Mouse (Mus musculus): Measurements from ENCODE around the gene Gm17359. TPM values are rescaled to one million over a fixed set of nuclear protein-coding genes. Genes with fewer than 3 reads are reported as not detected.

Gm17359 gene
- not detected in 2 replicates for polyA plus RNA-seq (2014; fragmentation: Nextera tagmentation; extraction: Ambion mirVana)

DNA sequence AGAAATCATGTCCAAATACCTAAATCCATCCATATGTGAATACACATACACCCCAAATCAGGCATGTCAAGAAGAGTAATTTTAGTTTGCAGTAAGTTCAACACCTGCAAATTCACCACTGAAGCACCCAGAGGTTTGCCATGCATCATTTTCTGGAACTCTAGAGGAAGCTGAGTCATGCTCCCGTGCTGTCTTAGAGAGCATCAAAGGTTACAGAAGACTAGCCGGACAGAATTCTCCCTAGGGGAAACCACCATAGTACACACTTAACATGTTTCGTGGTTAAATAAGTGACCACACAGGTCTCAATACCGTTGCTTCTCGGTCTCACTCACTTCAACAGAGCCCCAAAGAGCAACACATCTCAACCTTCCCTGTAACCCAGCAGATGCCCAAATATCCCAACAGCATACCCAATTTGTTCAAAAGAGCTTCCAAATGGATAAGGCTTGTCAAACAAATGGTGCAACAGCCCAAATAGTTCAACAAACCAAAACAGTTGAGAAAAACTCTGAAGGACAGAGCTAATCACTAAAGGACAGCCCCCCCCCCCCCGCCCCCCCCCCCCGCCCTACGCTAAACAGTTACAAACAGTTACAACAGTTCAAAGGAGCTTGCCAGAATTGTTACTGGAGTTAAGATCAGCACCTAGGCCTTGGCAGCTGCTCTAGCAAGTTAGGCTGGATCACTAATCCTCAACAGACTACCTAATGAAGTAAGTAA is at the start of gene Gm17359:
TSS of gene Gm17359 (plus strand) at position 618 of the 723 bp plus-strand sequence.
- H3K9ac ChIP-seq (ENCODE audit: low read depth, low read length), result no peak within 1 kb of the TSS
- H3K4me2 ChIP-seq (ENCODE audit: low read depth, low read length), result no peak within 1 kb of the TSS
- no peak within 1 kb of the TSS for H3K4me3 ChIP-seq (ENCODE audit: low read depth, low read length)
- H3K27me3 ChIP-seq (replicated peaks; ENCODE audit: control insufficient read depth, insufficient read depth, low read length), result no peaks in the 10 kb centered on the region
- no peaks in the 10 kb centered on the region for H3K36me3 ChIP-seq (ENCODE audit: control insufficient read depth, insufficient read depth, low read length)
- H3K4me1 ChIP-seq (ENCODE audit: control insufficient read depth, insufficient read depth, low read length), result 0 out of 2 replicates have a peak, but pooled peaks cover 3% of the 10 kb centered on the region
- DNase-seq (ENCODE audit: low spot score), result no peak
- H3K27ac ChIP-seq (replicated peaks; ENCODE audit: low read depth, low read length), result no peak within 1 kb of the TSS
- H3K9me3 ChIP-seq (ENCODE audit: control insufficient read depth, low read length), result no peaks in the 10 kb centered on the region
- no peak for ATAC-seq (ENCODE audit: low read depth)
- WGBS, result 57% methylated on average over 8 of the region's 8 CpGs

DNA sequence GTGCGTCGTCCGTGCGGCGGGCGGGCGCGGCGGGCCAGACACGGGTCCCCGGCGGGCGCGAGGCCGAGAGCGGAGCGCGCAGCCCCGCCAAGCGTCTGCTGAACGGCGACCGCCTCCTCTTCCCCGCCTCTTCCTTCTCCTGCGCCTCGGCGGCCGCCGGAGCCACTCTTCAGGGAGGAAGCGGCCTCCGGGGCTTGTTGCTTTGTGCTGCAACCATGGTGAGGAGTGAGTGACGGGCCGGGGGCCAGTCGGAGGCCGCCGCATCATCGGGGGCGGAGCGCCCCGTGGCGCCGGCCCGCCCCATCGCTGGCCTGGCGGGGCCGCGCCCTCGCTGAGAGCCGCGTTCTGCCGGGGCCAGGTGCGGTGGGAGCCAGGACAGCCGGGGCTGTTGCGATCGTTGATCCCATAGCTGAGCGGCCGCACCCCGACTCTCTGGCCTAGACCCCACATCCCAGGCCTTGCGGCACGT is 49.3 kb upstream of the Gm17359 start:
- H3K9ac ChIP-seq (ENCODE audit: low read depth, low read length), result peak overlapping the region; percentile 97
- DNase-seq (ENCODE audit: low spot score) (peak; percentile 98), ATAC-seq (ENCODE audit: low read depth) (peak; percentile 98)
- H3K27me3 ChIP-seq (replicated peaks; ENCODE audit: control insufficient read depth, insufficient read depth, low read length), result no peaks in the 10 kb centered on the region
- H3K36me3 ChIP-seq (ENCODE audit: control insufficient read depth, insufficient read depth, low read length), result no peaks in the 10 kb centered on the region
- peak overlapping the region; percentile 88 for H3K4me3 ChIP-seq (ENCODE audit: low read depth, low read length)
- H3K9me3 ChIP-seq (ENCODE audit: control insufficient read depth, low read length), result no peaks in the 10 kb centered on the region
- peaks cover 33% of the 10 kb centered on the region for H3K4me1 ChIP-seq (ENCODE audit: control insufficient read depth, insufficient read depth, low read length)
- H3K4me2 ChIP-seq (ENCODE audit: low read depth, low read length), result peak overlapping the region; percentile 84
- WGBS, result 0% methylated on average over 8 of the region's 60 CpGs
- H3K27ac ChIP-seq (replicated peaks; ENCODE audit: low read depth, low read length), result peak overlapping the region; percentile 98

DNA sequence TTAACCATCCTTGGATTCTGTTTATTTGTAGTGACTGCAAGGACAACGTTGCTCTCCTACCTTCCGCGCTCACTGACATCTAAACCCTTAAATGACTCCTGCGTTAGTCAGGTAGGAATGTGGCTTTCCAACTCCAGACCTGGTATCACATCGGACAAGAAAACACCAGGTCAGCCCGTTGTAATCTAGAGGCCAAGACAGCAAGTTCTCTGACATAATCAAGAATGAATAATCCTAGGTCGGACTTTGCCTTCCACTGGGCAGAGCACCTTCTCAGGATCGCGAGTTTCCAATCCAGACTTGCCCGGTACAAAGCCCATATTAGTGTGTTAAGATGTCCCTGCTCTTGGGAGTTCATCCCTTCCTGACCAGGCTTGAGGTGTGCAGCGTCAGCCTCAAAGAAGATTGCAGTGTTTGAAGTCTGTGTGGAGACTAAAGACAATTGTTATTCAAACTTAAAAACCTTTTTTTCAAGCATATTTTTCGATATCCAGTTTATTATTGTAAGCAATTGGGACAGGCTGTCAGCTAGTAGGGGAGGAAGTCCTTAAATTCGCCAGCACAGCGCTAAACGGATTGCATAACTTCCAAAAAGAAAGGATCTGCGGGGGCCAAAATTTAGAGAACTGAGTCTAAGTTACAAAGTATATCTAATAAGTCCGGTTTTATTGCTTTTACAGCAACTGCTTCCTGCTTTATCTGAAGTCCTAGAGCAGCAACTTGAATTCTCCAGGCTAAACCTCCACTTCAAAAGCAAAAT is 48.6 kb upstream of the Gm17359 start:
- Histone ChIP-seq H3K36me3 (ENCODE audit: control insufficient read depth, insufficient read depth, low read length) (no peaks in the 10 kb centered on the region), H3K27me3 (replicated peaks; ENCODE audit: control insufficient read depth, insufficient read depth, low read length) (no peaks in the 10 kb centered on the region), H3K9me3 (ENCODE audit: control insufficient read depth, low read length) (no peaks in the 10 kb centered on the region), H3K4me1 (ENCODE audit: control insufficient read depth, insufficient read depth, low read length) (peaks cover 31% of the 10 kb centered on the region), H3K9ac (ENCODE audit: low read depth, low read length) (peak overlapping the region; percentile 97), H3K27ac (replicated peaks; ENCODE audit: low read depth, low read length) (peak overlapping the region; percentile 98; the same call in 1 of the 2 replicates), H3K4me3 (ENCODE audit: low read depth, low read length) (peak overlapping the region; percentile 88), H3K4me2 (ENCODE audit: low read depth, low read length) (peak overlapping the region; percentile 84)
- DNase-seq (ENCODE audit: low spot score) (no peak), ATAC-seq (ENCODE audit: low read depth) (no peak)
- 14% methylated on average over 17 of the region's 17 CpGs for WGBS

DNA sequence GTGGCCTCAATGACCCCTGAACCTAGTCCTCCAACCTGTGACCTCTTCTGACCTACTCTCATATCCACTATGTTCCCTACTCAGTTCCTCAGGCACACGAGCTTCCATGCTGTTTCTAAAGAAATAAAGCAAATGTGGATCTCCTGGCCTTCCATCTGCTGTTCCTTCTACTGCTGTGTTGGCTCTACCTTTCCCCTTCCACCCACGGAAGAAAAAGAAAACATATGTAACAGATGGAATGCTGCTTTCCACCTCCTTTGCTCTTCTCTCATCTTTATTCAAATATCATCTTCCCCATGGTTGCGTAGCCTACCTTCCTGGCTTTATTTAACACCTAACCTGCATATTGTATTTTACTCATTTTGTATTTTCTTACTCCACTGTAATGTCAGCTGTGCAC is 47.4 kb upstream of the Gm17359 start:
- H3K9ac ChIP-seq (ENCODE audit: low read depth, low read length), result no peak overlapping the region
- WGBS, result 62% methylated on average over 3 of the region's 3 CpGs
- ATAC-seq (ENCODE audit: low read depth), result no peak

DNA sequence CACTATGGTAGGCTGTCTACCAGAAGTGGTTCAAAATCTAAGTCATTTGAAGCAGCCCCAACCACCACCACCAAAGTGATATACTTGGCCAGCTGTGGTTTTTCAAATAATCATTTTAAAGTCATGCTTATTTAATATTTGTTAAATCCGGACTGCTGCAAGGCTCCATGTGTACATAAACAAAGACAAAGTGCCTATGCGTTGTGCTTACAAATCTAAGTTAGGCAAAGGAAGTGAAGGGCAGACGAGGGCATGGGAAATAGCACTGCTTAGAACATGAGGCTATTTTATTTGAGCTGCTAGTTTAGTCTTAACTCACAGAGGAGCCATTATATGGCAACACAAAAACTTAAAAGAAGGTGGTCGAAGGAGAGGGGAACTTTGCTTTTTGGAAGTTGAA is 43.4 kb upstream of the Gm17359 start:
- Histone ChIP-seq H3K9ac (ENCODE audit: low read depth, low read length) (no peak overlapping the region), H3K36me3 (ENCODE audit: control insufficient read depth, insufficient read depth, low read length) (no peaks in the 10 kb centered on the region), H3K4me1 (ENCODE audit: control insufficient read depth, insufficient read depth, low read length) (0 out of 2 replicates have a peak, but pooled peaks cover 1% of the 10 kb centered on the region), H3K9me3 (ENCODE audit: control insufficient read depth, low read length) (no peaks in the 10 kb centered on the region), H3K27me3 (replicated peaks; ENCODE audit: control insufficient read depth, insufficient read depth, low read length) (no peaks in the 10 kb centered on the region), H3K4me3 (ENCODE audit: low read depth, low read length) (no peak overlapping the region), H3K4me2 (ENCODE audit: low read depth, low read length) (no peak overlapping the region), H3K27ac (replicated peaks; ENCODE audit: low read depth, low read length) (no peak overlapping the region)
- no peak for DNase-seq (ENCODE audit: low spot score)
- ATAC-seq (ENCODE audit: low read depth), result no peak
- 47% methylated on average over 4 of the region's 4 CpGs for WGBS

More for the DNA sequence above, 47.4 kb upstream of the Gm17359 start:
- Histone ChIP-seq H3K9me3 (ENCODE audit: control insufficient read depth, low read length) (no peaks in the 10 kb centered on the region), H3K27ac (replicated peaks; ENCODE audit: low read depth, low read length) (no peak overlapping the region), H3K4me3 (ENCODE audit: low read depth, low read length) (no peak overlapping the region), H3K4me1 (ENCODE audit: control insufficient read depth, insufficient read depth, low read length) (peaks cover 21% of the 10 kb centered on the region), H3K36me3 (ENCODE audit: control insufficient read depth, insufficient read depth, low read length) (no peaks in the 10 kb centered on the region), H3K4me2 (ENCODE audit: low read depth, low read length) (no peak overlapping the region), H3K27me3 (replicated peaks; ENCODE audit: control insufficient read depth, insufficient read depth, low read length) (no peaks in the 10 kb centered on the region)
- DNase-seq (ENCODE audit: low spot score), result no peak

DNA sequence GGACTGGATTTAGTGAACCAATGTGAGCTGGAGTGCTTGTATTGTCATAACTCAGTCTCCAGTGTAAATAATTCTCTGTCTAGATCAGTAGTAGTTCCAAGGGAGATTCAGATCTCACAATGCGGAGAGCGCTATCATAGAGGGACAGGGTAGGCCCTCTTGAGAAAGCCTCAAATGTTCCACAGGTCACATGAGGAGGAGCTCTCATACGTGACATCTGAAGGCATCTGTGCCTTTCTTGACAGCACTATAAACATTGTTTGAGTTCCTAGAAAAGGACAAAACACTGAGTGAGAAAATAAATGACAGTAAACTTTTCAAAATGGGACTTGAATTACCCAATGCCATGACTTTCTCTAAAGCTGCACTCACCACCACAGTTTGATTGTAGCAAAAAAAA is 41.8 kb upstream of the Gm17359 start:
- no peak for DNase-seq (ENCODE audit: low spot score)
- no peak for ATAC-seq (ENCODE audit: low read depth)
- Histone ChIP-seq H3K4me1 (ENCODE audit: control insufficient read depth, insufficient read depth, low read length) (no peaks in the 10 kb centered on the region), H3K4me3 (ENCODE audit: low read depth, low read length) (no peak overlapping the region), H3K9me3 (ENCODE audit: control insufficient read depth, low read length) (no peaks in the 10 kb centered on the region), H3K27me3 (replicated peaks; ENCODE audit: control insufficient read depth, insufficient read depth, low read length) (no peaks in the 10 kb centered on the region), H3K9ac (ENCODE audit: low read depth, low read length) (no peak overlapping the region), H3K27ac (replicated peaks; ENCODE audit: low read depth, low read length) (no peak overlapping the region), H3K36me3 (ENCODE audit: control insufficient read depth, insufficient read depth, low read length) (no peaks in the 10 kb centered on the region), H3K4me2 (ENCODE audit: low read depth, low read length) (no peak overlapping the region)
- WGBS, result 88% methylated on average over 3 of the region's 3 CpGs

DNA sequence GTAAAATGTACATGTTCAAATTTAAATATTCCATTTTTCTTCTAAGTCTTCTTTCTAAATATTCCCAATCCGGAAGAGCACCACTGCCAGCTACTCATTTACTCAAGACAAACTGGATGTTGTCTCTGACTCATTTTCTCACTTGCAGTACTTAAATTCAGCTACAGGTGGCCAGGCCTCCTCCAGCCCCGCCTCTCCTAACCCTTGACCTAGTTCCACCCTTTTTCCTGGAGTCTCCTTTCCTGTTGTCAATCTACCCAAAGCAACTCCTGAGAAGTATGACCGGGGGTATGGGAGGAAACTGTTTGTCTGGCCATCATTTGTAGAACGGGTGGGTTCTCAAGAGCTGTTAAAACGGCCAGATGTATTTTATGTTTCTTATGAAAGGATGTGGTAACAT is 40.4 kb upstream of the Gm17359 start:
- no peaks in the 10 kb centered on the region for H3K27me3 ChIP-seq (replicated peaks; ENCODE audit: control insufficient read depth, insufficient read depth, low read length)
- H3K4me3 ChIP-seq (ENCODE audit: low read depth, low read length), result no peak overlapping the region
- no peaks in the 10 kb centered on the region for H3K9me3 ChIP-seq (ENCODE audit: control insufficient read depth, low read length)
- DNase-seq (ENCODE audit: low spot score) (no peak), ATAC-seq (ENCODE audit: low read depth) (no peak)
- H3K9ac ChIP-seq (ENCODE audit: low read depth, low read length), result no peak overlapping the region
- no peak overlapping the region for H3K27ac ChIP-seq (replicated peaks; ENCODE audit: low read depth, low read length)
- no peaks in the 10 kb centered on the region for H3K4me1 ChIP-seq (ENCODE audit: control insufficient read depth, insufficient read depth, low read length)
- 59% methylated on average over 5 of the region's 5 CpGs for WGBS
- H3K4me2 ChIP-seq (ENCODE audit: low read depth, low read length), result no peak overlapping the region
- H3K36me3 ChIP-seq (ENCODE audit: control insufficient read depth, insufficient read depth, low read length), result no peaks in the 10 kb centered on the region

DNA sequence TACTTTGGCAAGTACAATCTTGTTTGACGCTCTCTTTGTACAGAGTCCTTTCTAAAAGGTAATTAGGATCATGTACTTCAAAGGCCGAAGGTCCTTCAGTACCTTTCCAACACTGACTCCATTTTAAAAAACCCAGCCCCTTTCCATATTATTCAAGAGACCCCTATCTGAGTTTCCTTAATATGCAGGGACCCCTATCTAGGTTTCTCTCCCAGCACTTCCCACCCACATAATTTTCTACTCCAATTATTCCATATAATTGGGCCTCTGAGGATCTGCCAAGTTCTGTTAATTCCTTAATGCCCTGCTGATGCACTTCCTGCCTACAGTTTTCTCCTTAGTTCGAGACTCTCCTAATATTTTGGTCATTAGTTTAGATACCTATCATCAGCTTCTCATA is 39.9 kb upstream of the Gm17359 start:
- no peak for ATAC-seq (ENCODE audit: low read depth)
- Histone ChIP-seq H3K9me3 (ENCODE audit: control insufficient read depth, low read length) (no peaks in the 10 kb centered on the region), H3K9ac (ENCODE audit: low read depth, low read length) (no peak overlapping the region), H3K4me1 (ENCODE audit: control insufficient read depth, insufficient read depth, low read length) (no peaks in the 10 kb centered on the region), H3K27me3 (replicated peaks; ENCODE audit: control insufficient read depth, insufficient read depth, low read length) (no peaks in the 10 kb centered on the region), H3K36me3 (ENCODE audit: control insufficient read depth, insufficient read depth, low read length) (no peaks in the 10 kb centered on the region), H3K4me3 (ENCODE audit: low read depth, low read length) (no peak overlapping the region), H3K27ac (replicated peaks; ENCODE audit: low read depth, low read length) (no peak overlapping the region), H3K4me2 (ENCODE audit: low read depth, low read length) (no peak overlapping the region)
- WGBS, result 64% methylated on average over 3 of the region's 3 CpGs
- DNase-seq (ENCODE audit: low spot score), result no peak
